Mouse (Mus musculus): ENCODE results near the gene H6pd. TPM values are rescaled to one million over a fixed set of nuclear protein-coding genes. Genes with fewer than 3 reads are reported as not detected.

Gene H6pd
- polyA plus RNA-seq, 2 experiments from 2014 or later, result 4.1 to 4.4 TPM

DNA sequence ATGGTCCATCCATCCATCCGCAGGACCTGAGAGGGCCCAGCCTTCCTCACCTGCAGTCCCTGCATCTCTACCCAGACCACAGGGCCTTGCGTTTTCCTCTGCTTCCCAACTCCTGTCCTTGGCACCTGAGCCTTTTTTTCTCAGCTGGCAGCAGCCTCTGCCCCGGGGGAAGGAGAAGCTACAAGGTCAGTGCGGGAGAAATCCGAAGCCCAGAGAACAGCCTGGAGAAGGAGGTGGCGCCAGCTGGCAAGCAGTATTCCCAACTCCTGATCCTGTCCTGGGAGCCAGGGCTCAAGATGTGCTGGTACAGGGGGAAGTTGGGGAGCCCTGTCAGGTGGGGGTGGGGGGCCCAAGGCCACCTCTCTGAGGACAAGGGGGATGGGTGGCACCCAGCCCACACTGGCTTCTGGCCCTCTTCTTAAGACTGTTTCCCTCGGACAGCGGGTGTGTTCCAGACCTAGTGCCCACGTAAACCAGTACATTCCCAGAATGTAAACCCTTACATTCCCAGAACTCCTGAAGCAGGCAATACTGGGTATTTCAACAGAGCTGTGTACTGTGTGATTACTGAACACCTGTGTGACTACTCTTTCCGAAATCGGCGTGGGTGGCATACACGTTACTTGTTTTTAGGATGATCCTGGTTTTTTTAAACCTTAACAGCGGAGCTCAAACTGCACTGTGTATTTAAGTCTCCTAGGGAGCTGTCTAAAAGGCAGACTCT lies 9.9 kb downstream of the H6pd start:
- ATAC-seq, result no peak

DNA sequence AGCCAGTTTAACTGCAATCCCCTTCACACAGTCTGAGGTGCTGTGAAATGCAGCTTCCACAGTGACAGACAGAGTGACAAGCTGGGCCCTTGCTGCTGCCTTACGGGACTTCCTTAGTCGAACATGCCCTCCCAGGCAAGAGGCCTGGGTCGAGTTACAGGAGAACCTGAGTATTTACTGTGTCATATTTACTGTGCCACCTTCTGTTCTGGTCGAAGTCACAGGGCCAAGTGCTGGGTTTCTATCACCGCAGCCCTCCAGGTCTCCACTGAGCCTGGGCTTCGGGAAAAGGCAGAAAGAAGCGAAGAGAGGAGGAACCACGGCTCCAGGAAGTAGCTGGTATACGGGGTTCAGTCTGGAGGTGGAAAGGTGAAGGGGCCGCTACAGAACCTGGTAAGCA lies 10.8 kb downstream of the H6pd start:
- ATAC-seq, result no peak

DNA sequence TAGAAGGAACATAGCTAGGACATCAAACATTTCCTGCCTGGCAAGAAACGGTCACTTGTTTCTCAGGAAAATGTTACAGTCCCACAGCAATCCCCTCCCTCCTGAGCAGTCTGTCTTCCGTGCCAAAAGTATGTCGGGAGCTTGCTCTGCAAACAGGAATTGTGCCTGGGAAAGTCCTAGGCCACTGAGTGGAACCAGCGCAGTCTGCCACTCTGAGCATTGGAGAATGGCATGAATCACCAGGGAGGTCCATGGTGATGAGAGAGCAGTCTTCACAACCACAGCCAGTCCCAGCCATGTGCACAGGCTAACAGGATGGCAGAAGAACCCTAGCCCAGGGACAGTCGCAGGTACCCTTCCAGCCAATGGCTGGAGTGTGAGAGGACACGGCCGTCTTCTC lies 12.4 kb downstream of the H6pd start:
- ATAC-seq, result no peak

DNA sequence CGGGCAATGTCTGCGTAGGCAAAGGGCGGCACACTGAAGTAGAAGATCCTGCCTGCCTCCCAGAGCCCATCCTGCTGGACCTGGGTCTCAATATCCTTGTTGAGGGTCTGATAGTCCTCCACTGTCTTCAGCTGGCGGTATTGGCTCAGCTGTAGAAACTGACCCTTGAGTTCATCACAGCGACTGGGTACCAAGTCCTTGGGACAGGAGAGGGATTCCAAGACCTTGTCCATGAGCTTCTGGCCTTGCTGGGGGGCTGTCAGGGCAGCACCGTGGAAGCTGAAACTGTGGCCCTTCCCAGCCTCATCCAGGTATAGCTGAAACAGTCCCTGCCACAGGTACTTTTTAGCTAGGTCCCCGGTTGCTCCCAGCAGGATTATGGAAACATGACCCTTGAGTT lies 12.9 kb downstream of the H6pd start:
- ATAC-seq, result no peak

DNA sequence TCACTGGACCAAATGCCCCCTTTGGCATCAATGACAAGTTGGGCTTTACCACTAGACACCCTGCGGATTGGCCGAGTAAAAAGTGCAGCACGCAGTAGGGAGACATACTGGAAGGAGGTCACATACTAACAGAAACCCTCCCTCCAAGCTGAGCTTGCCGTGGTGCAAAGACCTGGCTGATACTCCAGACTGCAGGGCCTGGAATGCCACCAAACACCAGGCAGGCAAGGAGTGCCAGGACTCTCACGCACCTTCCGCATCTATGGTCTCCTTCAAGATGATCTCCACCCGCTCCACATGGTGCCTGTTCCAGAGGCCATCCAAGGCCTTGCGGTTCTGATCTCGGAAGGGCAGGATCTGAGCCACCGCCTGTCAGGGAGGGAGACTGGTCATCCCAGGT lies 14.6 kb downstream of the H6pd start:
- ATAC-seq, result no peak

DNA sequence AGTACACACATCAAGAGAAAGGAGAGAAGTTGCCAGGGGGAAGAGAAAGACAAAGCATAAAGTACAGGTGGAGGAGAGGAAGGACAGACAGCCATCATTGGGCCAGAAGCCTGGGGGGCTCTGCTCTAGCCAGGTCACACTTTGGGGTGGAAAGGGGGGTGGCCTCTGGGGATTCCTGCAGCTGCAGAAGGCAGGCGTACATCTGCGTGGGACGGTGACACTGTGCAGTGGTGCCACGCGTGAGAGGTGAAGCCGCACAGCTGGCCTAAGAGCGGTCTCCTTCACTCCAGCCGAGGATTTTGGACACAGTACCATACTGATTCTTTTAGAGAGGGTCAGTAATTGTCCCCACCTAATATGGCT lies 16.2 kb downstream of the H6pd start:
- ATAC-seq, result no peak

DNA sequence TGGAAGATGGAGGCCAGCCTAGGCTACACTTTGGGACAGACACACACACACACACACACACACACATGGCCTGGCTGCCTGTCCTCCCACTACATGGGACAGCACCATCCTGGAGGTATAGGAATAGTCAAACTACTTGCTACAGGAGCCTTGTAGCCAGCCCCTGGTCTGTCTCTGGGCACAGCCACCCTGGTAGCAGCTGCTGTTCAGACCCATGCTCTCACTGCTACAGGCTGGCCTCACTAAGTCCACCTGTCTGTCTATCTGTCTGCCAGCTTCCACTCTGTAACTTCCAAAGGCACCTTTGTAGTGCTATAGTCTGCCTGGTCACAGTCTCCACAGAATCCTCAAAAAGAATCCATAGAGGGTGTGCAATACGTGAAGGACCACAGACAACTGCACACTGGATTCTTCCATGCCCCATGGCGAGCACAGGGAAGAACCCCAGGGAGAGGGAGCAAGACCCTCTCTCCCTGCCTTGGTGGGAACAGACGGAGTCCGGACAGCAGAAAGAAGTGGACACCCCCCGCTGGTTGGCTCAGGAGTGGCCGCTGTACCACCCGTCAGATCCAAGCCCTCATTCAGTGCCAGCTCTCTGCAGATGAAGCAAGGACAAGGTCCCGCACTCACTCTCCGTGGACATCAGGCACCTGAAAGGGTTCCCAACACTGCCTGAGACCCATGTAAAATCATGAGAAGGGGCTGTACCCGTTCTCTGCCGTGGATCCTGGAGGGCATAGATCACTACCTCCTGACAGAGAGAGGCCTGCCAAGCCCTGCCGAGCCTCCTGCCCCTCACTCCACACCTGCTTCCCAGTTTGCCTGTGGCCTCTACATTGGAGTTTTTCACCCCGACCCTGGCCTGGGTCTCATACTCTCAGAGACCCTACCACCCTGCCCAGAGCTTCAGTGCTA lies 16.8 kb downstream of the H6pd start:
- no peak for ATAC-seq

DNA sequence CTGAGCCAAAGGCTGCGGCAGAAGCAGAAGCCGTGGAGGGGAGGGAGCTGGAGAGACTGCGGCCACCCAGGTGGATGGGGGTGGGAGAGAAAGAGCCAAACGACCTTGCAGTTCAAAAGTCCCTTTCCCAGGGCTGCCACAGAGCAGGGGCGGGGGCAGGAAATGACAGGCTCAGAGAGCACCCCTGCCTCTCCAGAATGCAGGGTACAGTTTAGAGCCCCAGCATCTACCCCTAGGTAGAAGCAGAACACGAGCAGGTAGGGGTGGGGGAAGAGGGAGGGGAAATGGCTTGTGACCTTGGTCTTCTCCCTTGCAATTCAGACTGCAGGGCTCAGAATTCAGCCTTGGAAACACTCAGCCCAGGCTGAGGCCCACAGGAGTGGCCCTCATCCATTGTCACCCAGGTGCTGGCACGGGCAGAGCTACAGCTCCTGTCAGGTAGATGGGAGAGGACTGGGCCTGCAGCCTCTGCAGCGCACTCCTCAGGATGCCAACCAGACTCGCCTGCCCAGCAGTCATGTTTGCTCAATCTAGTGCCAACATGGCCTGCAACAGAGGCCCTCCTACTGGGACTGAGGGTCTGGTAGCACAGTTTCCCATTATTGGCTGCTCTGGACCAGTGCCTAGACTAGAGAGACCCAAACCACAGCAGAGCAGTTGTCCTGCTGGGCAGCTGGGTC lies 17.7 kb downstream of the H6pd start:
- peak; percentile 52 for ATAC-seq

DNA sequence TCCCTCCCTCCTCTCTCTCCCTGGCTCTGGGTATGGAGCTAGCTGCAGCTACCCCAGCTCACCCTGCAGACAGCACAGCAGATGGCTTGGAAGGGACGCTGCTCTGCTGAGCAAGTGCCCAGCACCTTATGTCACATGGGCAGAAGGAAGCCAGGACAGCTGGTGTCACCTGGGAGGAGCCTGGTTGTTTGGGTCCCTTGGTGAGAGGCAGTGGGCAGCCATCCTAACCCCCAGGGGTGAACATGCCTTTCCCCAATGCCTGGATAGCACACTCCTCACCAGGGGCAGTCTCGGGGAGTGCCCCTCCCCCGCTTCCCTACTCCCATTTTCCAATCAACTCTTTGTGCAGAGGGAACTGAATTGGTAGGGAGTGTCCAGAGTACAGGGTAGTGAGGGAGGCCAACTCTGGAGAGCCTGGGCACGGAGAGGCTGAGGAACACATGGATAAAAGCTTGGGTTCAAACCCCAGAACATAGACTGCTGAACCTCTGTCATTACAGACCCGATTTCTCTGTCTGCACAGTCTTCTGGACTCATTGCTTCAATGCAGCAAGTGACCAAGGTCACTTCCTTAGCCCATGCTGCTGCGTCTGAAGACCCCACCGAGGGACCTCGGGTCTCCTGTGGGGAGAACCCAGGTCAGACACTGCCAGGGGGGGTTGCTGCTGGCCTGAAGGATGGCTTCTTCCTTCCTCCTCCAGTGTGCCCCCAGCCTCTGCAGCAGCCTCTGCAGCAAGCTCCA lies 18.4 kb downstream of the H6pd start:
- no peak for ATAC-seq

DNA sequence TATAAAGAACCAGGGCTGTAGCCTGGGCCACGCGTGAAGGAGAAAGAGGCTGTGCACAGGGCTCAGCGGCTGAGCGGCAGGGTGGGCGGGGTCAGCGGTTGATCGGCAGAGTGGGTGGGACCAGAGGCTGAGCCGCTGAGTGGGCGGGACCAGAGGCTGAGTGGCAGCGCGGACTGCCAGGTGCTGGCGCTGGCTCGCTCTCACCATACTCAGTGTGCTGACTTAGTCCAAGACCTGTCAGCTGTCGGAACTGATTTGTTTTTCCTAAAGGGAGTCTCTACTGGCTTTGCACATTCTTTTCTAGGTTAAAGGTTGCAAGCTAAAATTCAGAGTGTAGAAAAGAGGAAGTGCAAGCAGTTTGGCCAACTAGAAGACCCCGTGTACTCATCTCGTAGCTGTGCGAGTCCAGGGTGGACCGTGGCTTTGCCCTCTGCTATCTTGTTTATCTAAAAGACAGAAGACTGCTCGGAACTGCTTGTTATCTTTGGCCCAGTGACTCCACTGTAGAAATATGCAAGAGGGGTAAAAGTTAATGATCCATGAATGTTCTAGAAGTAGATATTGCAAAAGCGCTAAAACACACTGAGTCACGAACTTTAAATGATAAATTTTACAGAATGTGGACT lies 19.8 kb downstream of the H6pd start:
- peak; percentile 98 for ATAC-seq

DNA sequence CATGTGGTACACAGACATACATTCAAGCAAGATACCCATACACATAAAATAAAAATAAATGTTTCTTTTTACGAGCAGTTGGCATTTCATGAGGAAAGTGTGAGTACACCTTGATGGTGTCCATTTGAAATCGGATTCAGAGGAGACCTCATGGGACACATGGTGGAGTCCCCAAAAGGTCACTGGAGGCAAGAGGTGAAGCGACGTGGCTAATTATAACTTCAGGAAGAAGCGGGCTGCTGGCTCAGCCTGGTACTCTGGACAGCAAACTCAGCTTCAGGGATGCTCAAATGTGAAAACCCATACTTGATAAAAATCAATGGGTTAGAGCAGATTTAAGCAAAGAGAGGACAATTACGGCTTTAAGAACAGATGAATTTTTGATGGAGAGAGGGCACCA lies 20.5 kb downstream of the H6pd start:
- ATAC-seq, result no peak

DNA sequence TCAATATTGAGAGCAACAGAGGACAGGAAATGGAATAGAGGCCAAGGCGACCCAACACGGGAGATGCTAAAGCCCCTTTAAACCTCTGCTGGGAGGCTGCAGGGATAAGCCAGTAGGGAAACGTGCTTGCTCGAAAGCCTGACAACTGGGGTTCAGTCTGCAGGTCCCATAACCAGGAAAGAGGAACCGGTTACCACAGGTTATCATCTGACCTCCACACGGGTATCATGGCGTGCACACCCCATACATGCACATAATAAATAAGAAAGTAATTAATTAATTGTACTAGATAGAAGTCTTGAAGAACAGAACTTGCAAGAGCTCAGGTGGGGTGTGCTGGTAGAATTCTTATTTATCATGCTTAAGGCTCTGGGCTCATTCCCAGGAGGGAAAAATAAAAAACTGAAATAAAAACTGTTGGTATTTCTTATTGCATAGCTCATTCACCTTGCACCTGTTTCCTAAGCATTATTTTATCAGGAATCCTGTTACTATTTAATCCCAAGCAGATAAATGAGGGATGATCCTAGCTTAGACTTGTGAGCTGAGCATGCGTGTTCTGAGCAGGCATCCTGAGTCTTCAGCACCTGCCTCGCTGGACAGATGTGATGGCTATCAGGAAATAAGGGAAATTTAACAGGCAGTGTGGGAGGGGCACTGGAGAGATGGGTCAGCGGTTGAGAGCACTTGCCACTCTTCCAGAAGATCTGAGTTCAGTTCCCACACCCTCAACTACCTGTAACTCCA lies 22.0 kb downstream of the H6pd start:
- no peak for ATAC-seq

DNA sequence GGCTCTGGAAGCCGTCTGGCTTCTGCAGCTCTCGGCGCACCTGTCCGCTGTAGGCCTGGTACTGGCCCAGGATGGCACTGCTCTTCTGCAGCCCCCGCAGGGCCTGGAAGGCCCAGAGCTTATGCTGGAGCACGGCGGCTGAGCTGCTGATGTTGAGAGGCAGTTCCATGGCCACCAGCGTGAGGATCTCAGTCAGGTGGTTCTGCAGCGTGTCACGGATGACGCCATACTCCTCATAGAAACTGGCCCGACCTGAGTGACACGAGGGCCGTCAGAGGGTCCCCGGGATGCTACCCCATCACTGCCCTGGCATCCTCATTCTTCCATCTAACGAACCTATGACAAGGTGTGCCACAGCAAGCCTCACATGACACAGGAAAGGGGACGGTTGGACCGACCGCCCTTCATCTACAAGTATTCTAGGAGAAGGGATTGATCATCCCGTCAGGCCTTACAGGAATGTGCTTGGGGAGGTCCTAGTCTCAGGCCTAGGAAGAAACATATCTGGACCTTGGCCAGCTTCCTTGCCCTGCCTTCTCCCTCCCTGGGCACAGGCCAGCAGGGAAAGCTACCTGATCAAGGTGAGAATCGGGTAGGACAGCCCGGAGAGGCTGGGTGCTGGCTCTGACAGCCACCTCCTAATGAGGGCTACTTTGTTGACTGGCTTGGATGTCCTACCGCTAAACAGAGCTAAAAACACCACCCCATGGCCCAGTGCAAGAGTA lies 24.7 kb downstream of the H6pd start:
- no peak for ATAC-seq

DNA sequence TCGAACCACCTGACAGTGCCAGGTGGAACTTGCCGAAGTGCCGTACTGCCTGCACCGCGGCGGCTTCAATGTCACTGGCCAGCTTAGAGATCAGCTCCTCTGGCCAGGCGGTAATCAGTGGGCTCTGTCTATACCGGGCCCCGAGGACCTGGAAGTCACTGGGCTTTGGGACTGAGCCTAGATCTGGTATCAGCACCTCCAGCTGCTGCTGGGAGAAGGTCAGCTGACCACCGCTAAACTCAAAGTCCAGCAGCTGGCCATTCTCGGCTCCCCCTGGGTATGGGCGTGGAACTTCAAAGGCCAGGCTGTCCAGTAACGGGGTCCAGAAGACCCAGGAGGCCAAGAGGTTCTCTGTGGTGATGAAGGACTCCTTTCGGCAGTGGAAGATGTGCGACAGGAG lies 26.7 kb downstream of the H6pd start:
- ATAC-seq, result no peak

DNA sequence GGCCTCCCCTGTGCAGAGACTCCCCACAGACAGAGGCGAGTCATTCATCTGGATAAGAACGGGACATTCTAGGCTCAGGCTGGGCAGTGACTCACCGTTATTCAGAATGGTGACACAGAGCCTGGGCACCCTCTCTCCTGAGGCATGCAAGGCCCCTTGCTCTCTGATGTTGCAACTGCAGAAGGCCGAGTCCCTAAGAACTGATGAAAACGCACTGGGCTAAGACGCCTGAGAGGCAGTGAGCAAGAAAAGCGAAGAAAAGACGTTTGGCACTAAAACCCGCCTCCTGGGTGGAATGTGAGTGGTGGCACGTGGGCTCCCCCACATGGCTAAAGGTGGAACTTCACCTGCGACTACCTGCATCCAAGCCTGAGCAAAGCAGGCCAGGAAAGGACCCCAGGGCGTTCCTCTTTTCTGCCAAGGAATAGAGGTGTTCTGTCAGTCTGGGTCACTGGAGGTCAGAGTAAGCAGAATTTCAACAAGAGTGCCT lies 29.0 kb downstream of the H6pd start:
- ATAC-seq, result peak; percentile 88

DNA sequence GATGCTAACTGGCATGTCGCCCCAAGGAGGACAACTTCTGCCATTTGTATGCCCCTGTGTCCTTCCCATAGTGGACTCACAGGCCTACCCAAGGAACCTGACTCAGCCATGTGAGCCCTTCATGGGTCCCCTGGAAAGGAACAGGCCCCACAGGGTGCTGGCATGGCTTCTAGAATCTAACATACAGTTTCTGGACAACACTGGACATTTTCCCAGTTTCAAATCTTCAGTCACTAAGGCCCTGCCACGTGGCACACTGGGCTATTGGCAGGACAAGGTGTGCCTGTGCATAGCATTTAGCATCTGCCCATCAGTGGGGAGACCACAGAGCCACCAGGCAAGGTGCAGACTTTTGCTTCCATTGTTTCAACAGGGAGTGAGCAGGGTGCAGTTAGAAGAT lies 30.0 kb downstream of the H6pd start:
- ATAC-seq, result no peak

DNA sequence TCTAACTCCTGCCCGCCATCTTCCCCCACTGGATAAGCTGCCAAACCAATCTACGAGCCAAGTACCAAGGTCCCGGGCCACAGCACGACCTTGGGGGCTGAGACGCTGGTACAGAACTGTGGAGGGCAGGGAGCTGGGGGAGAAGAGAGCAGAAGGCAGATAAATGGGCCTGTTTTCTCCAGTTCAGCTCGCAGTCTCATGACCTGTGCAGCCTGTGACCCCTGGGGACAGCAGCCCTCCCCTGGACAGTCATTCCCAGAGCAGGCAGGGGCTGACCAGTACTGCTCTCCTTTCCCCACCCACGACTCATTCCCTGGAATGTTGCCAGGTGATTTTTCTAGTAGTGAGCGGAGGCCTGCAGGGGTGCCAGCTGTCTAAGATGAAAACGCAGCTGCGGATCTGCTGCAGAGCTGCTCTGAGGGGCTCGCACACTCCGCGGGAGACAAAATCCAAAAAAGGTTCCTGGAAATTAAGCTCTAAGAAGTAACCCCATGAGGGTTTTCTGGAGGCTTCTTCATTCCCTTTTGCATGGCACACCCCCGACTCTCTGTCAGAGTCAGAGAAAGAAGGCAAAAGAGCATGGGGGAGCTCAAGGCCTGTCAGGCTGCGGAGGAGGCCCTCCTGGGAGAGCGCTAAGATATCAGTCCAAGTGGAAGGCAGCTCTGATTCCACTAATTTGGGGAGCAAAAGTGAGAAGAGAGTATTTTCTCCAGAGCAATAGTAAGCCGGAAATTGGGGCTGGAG lies 30.9 kb downstream of the H6pd start:
- no peak for ATAC-seq

DNA sequence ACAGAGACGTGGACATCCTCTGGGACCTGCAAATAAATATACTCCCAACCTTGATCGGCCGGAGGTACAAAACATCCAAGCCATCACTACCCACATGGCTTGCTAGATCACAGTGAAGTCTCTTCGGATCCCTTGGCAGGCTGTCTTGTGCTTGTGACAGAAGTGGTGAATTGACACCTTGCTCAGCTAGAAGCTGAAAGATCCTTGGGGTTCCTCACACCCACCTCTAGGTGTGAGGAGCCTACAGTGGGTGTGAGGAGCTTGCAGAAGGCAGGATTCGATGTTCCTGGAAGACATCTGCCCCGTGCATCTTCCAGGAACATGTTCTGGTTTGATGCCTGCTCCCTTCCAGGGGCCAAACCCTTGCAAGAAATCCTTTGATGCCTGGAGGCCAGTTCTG lies 31.6 kb downstream of the H6pd start:
- no peak for ATAC-seq

DNA sequence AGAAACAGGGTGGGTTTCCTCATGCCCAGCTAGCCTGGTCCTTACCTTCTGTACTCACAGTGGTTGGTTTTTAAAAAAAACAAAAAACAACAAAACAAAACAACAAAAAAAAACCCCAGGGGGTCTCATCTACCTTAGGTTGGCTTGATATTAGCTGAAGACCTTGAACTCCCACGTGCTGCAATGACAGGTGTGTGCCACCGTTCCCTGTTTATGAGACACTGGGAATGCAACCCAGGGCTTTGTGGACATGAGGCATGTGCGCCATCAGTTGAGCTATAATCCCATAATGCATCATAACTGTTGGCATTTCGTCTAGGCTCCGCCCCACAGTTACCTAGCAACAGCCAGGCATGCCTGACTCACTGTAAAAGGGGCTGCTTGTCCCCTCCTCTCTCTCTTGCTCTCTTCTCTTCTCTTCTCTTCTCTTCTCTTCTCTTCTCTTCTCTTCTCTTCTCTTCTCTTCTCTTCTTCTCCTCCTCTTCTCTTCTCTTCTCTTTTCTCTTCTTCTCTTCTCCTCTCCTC lies 33.0 kb downstream of the H6pd start:
- ATAC-seq, result no peak

DNA sequence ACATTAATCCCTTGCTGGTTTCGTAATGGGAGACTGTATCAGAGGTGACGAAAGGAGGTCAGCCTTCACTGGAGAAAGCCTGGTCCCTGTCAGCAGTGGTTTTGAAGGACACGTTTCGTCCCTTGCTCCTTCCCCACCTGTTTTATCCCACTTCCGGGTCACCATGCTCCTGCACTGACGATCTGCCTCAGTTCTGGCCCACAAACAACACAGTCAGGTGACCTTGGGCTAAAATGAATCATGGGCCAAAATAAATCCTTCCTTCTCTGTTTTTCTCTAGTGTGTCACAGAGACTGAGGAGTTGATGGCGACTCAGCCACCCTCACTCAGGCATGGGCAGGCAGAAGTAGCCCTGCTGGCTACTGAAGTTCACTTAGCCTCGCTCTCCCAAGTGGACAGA lies 33.5 kb downstream of the H6pd start:
- no peak for ATAC-seq

All from CD4-positive, CD25-positive, alpha-beta regulatory T cell, adult 4 months (primary cell).